Mouse (Mus musculus) kidney, adult 2 months (tissue): ENCODE results near the gene B430306N03Rik.

Experiments used
- CTCF ChIP-seq: fragments of 200-500 bp; conservative IDR thresholded peaks from 2 replicates; pipeline ENCODE4 v1.5.1; 2011; ENCODE audit warnings: low read depth, mild to moderate bottlenecking, control low read depth, low read length, moderate library complexity, mixed read lengths; ENCODE audit not compliant: insufficient read depth, insufficient read length
- POLR2A ChIP-seq: fragments of 200-500 bp; IDR thresholded peaks from one replicate; pipeline ENCODE4 v1.6.1; 2011; ENCODE audit warnings: low read depth, low read length, control low read depth

DNA sequence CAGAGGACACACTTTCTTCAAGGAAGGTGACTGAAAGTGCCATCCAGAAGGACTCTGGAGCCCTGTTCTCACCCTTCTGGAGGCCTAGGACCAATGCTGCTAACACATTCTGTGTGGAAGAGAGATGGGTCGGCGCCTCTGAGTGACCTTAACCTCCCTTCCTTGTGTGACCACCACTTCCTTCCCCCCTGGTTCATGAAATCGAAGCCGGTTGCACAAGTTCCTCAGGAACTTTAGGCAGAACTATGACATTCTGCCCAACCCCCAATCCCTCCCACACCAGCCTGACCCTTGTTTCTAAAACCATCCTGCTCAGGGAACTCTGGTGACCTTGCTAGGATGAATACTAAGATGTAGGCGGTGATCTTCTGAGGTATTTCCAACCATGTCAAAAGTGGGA is 8.3 kb downstream of the B430306N03Rik start:
- TF ChIP-seq CTCF (no peak), POLR2A (no peak)
